Mouse (Mus musculus) spleen, adult 2 months (tissue): Measurements from ENCODE around the gene Ankfn1.

ENCODE experiments used
- CTCF ChIP-seq: fragments of 200-500 bp; IDR thresholded peaks from 2 replicates; pipeline ENCODE4 v1.5.1; 2011; ENCODE audit warnings: mild to moderate bottlenecking, inconsistent platforms; ENCODE audit not compliant: insufficient read depth, insufficient read length, insufficient replicate concordance; ENCODE audit errors: extremely low read depth
- POLR2A ChIP-seq: fragments of 200-500 bp; IDR thresholded peaks from 2 replicates; pipeline ENCODE4 v1.6.1; 2011; ENCODE audit warnings: low read depth, low read length, inconsistent platforms

DNA sequence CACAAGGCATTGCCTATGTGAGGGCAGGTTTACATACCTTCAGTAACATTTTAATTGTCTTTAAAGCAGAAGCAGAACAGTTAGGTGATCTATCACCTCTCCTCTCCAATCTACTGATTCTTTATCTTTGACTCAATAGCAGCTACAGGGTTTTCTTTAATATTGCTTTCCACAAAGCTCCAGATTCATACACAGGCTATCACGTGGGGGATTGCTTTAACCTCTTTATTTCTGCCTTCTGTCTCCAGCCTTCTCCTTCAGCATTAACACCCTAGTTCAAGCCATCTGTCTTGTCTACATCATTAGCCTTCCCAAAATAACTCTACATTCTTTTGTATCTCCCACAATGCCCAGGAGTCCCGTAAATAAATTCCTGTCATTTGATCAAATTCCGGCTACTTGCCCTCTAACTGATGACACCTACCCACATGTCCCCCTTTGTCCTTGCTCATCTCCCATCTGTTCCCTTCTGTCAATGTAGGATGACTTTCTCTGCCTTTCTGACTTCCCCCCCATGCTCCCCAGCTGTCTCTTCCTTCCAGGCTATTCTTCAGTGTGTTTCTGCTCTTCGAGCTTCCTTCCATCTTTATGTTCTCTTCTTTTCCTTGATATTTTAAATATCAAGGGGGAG, 249.5 kb downstream of the Ankfn1 start:
- no peak for TF ChIP-seq POLR2A
- no peak for TF ChIP-seq CTCF
